ENCODE assay signal across 20 mouse cellular contexts in genomic region chr9:70036646-70037045, GRCm38 (mm10). TPM values are rescaled to one million over a fixed set of nuclear protein-coding genes. Genes with fewer than 3 reads are reported as not detected.
DNase-seq lines count a peak whose midpoint lies in the region; ATAC-seq and TF ChIP-seq lines count a peak whose summit lies in the region.
"Had no signal": no experiment of that assay in that cellular context is flagged by ENCODE, and none has a peak within 500 bp of the region (broad histone marks: within the 10 kb centered on the region; RNA-seq: fewer than 3 reads in every experiment).

No protein-coding gene starts in this region.

- ATAC-seq in kidney, postnatal 0 days (replicated peaks; ENCODE audit: low FRiP score, low read depth) = no peak
- ATAC-seq in stomach, embryonic 16.5 days (ENCODE audit: insufficient read depth, low FRiP score) = peak; percentile 85
- ATAC-seq in frontal cortex, adult (ENCODE audit: low TSS enrichment) = no peak
- no peak for ATAC-seq in midbrain, embryonic 14.5 days (ENCODE audit: low FRiP score, low TSS enrichment)
- ATAC-seq: forebrain, embryonic 14.5 days; midbrain, embryonic 16.5 days had no signal

- no peak for DNase-seq in kidney, postnatal 0 days (ENCODE audit: low spot score)
- no peak for DNase-seq in kidney, postnatal 4 days
- peak; percentile 54 for DNase-seq in ZHBTc4 (ENCODE audit: low read depth, low spot score)
- DNase-seq in thymus, postnatal 36 days = peak; percentile 9 to 42
- DNase-seq in midbrain, embryonic 14.5 days = no peak
- no peak for DNase-seq in Muller cell, postnatal 12 days (ENCODE audit: inconsistent ontology term)
- DNase-seq: adrenal gland, postnatal 14 days; cerebellum, adult 18-20 months; kidney, adult 11 months; kidney, postnatal 25 days had no signal

- H3K4me1 ChIP-seq in kidney, postnatal 0 days (replicated peaks; ENCODE audit: insufficient read depth, low read length) = peaks cover 4% of the 10 kb centered on the region; the same call in 1 of the 2 replicates
- no peaks in the 10 kb centered on the region for H3K4me1 ChIP-seq in stomach, embryonic 16.5 days (ENCODE audit: control insufficient read depth, insufficient read depth, low read length)
- H3K4me1 ChIP-seq in midbrain, embryonic 14.5 days (ENCODE audit: control insufficient read depth, insufficient read depth, low read length) = no peaks in the 10 kb centered on the region
- H3K4me1 ChIP-seq: limb, embryonic 15.5 days had no signal

- H3K36me3 ChIP-seq in kidney, postnatal 0 days (ENCODE audit: insufficient read depth, low read length) = no peaks in the 10 kb centered on the region
- no peaks in the 10 kb centered on the region for H3K36me3 ChIP-seq in stomach, embryonic 16.5 days (ENCODE audit: control insufficient read depth, insufficient read depth, low read length)
- H3K36me3 ChIP-seq in midbrain, embryonic 14.5 days (ENCODE audit: control insufficient read depth, insufficient read depth, low read length) = no peaks in the 10 kb centered on the region
- H3K36me3 ChIP-seq: limb, embryonic 15.5 days; lung, embryonic 15.5 days had no signal

- no peak overlapping the region for H3K4me3 ChIP-seq in kidney, postnatal 0 days (replicated peaks; ENCODE audit: low read depth, low read length)
- peak overlapping the region; percentile 27 for H3K4me3 ChIP-seq in stomach, embryonic 16.5 days (replicated peaks; ENCODE audit: low read length)
- no peak overlapping the region for H3K4me3 ChIP-seq in midbrain, embryonic 14.5 days (replicated peaks; ENCODE audit: low read depth, low read length)
- H3K4me3 ChIP-seq: erythroblast, embryonic 14.5 days; limb, embryonic 15.5 days; lung, embryonic 15.5 days had no signal

- WGBS in kidney, postnatal 0 days = 65% methylated on average over 4 of the region's 4 CpGs
- 54% methylated on average over 4 of the region's 4 CpGs for WGBS in stomach, embryonic 16.5 days
- WGBS in midbrain, embryonic 14.5 days = 77% methylated on average over 4 of the region's 4 CpGs

- peak; percentile 17; the same call in 1 of the 2 replicates for TF ChIP-seq CTCF in kidney, postnatal 0 days (IDR thresholded peaks at IDR 0.05; ENCODE audit: low read depth)

- no peaks in the 10 kb centered on the region for H3K9me3 ChIP-seq in kidney, postnatal 0 days (replicated peaks; ENCODE audit: low read length)
- H3K9me3 ChIP-seq in stomach, embryonic 16.5 days (replicated peaks; ENCODE audit: control insufficient read depth, low read length) = no peaks in the 10 kb centered on the region
- H3K9me3 ChIP-seq in midbrain, embryonic 14.5 days (ENCODE audit: control insufficient read depth, low read length) = no peaks in the 10 kb centered on the region
- H3K9me3 ChIP-seq: limb, embryonic 15.5 days; lung, embryonic 15.5 days had no signal

- no peak overlapping the region for H3K4me2 ChIP-seq in kidney, postnatal 0 days (ENCODE audit: low read length)
- no peak overlapping the region for H3K4me2 ChIP-seq in stomach, embryonic 16.5 days (ENCODE audit: low read depth, low read length)
- no peak overlapping the region for H3K4me2 ChIP-seq in midbrain, embryonic 14.5 days (ENCODE audit: low read length)
- H3K4me2 ChIP-seq: heart, embryonic 11.5 days; hindbrain, embryonic 14.5 days; limb, embryonic 15.5 days; lung, embryonic 15.5 days had no signal

- H3K27ac ChIP-seq in kidney, postnatal 0 days = no peak overlapping the region
- H3K27ac ChIP-seq in stomach, embryonic 16.5 days (ENCODE audit: low read length) = peak overlapping the region; percentile 57
- H3K27ac ChIP-seq in midbrain, embryonic 14.5 days (replicated peaks; ENCODE audit: low read depth, low read length) = no peak overlapping the region
- H3K27ac ChIP-seq: hindbrain, embryonic 14.5 days; limb, embryonic 15.5 days; lung, embryonic 15.5 days had no signal

- H3K27me3 ChIP-seq in kidney, postnatal 0 days (ENCODE audit: insufficient read depth, low read length) = no peaks in the 10 kb centered on the region
- H3K27me3 ChIP-seq in stomach, embryonic 16.5 days (ENCODE audit: control insufficient read depth, insufficient read depth, low read length) = no peaks in the 10 kb centered on the region
- no peaks in the 10 kb centered on the region for H3K27me3 ChIP-seq in midbrain, embryonic 14.5 days (ENCODE audit: control insufficient read depth, insufficient read depth, low read length)
- H3K27me3 ChIP-seq: limb, embryonic 15.5 days; lung, embryonic 15.5 days had no signal

- H3K9ac ChIP-seq in kidney, postnatal 0 days (ENCODE audit: low read depth, low read length) = no peak overlapping the region
- no peak overlapping the region for H3K9ac ChIP-seq in stomach, embryonic 16.5 days (ENCODE audit: low read length)
- no peak overlapping the region for H3K9ac ChIP-seq in midbrain, embryonic 14.5 days (replicated peaks; ENCODE audit: low read length)
- H3K9ac ChIP-seq: hindbrain, embryonic 14.5 days; limb, embryonic 15.5 days; lung, embryonic 15.5 days had no signal

RNA-seq across cellular contexts. Expression of gene Gcnt3, which starts 1.2 kb away (rescaled TPM):
- 2.6 and 2.9 TPM in 2 replicates for polyA plus RNA-seq in kidney, postnatal 0 days (2015; fragmentation: Nextera tagmentation; extraction: Ambion mirVana)
- 16.9 and 28.7 TPM in 2 replicates for polyA plus RNA-seq in stomach, embryonic 16.5 days (2015; fragmentation: Nextera tagmentation; extraction: Ambion mirVana)
- polyA plus RNA-seq in midbrain, embryonic 14.5 days (2014; fragmentation: Nextera tagmentation; extraction: Ambion mirVana) = not detected in 2 replicates
- polyA plus RNA-seq: embryonic facial prominence, embryonic 11.5 days; erythroblast, embryonic 14.5 days; forebrain, embryonic 14.5 days; heart, embryonic 11.5 days; hindbrain, embryonic 14.5 days; midbrain, embryonic 16.5 days had no signal

RNA-seq across cellular contexts. Expression of gene Gtf2a2, which starts 24.3 kb away (rescaled TPM):
- 210 and 211 TPM in 2 replicates for polyA plus RNA-seq in kidney, postnatal 0 days (2015; fragmentation: Nextera tagmentation; extraction: Ambion mirVana)
- polyA plus RNA-seq in stomach, embryonic 16.5 days (2015; fragmentation: Nextera tagmentation; extraction: Ambion mirVana) = 169 and 179 TPM in 2 replicates
- polyA plus RNA-seq in midbrain, embryonic 14.5 days (2014; fragmentation: Nextera tagmentation; extraction: Ambion mirVana) = 205 and 227 TPM in 2 replicates

RNA-seq across cellular contexts. Expression of gene Bnip2, which starts 47.4 kb away (rescaled TPM):
- polyA plus RNA-seq in kidney, postnatal 0 days (2015; fragmentation: Nextera tagmentation; extraction: Ambion mirVana) = 88.9 and 90.6 TPM in 2 replicates
- 86.8 and 98.3 TPM in 2 replicates for polyA plus RNA-seq in stomach, embryonic 16.5 days (2015; fragmentation: Nextera tagmentation; extraction: Ambion mirVana)
- polyA plus RNA-seq in midbrain, embryonic 14.5 days (2014; fragmentation: Nextera tagmentation; extraction: Ambion mirVana) = 74.8 and 92.8 TPM in 2 replicates

Comparison
In these comparisons a context has a peak if more than half of its experiments do, and no peak if none do; other contexts are left out.
1. DNase-seq: peak in ZHBTc4 (single experiment) and thymus, postnatal 36 days (2 of 2); none in kidney, postnatal 0 days (single experiment), kidney, postnatal 4 days (0 of 2), midbrain, embryonic 14.5 days (single experiment) and Muller cell, postnatal 12 days (single experiment).